Mouse (Mus musculus): ENCODE measurements around the gene Mob2.

DNA sequence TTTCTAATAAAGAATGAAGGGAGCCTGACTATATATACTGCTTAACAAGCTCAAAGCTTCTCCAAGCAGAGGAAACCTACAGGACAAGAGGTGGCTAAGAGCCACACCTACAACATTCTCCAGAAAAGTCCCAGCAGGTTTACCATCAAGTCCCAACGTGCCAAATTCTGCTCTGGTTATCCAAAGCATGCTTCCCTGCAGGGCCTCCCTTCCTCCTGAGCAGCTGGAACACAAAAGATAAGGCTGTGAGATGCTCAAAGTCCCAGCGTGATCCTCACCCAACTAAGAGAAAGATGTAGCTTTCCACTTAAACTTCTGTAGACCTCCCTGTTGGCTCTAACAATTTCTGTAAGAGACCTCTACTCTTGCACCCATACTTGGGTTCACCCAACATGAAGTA lies 1.8 kb downstream of the Mob2 start:
- TF ChIP-seq CTCF (IDR thresholded peaks at IDR 0.05; ENCODE audit: low read depth) (no peak), EP300 (optimal IDR thresholded peaks at IDR 0.05) (no peak)
